Mouse (Mus musculus): ENCODE results near the gene Stam2. TPM values are rescaled to one million over a fixed set of nuclear protein-coding genes. Genes with fewer than 3 reads are reported as not detected.

Stam2 gene
- 42.2 and 42.8 TPM in 2 replicates for polyA plus RNA-seq (2016; fragmentation: Nextera tagmentation; extraction: Ambion mirVana)

GRCm38 (mm10) chr2:52742256-52743158 is at the start of gene Stam2:
Gene Stam2 (minus strand): TSS chr2:52742281.
- 7% methylated on average over 54 of the region's 54 CpGs for WGBS
- Histone ChIP-seq H3K4me2 (peak within 1 kb of the TSS; percentile 68), H3K9ac (peak within 1 kb of the TSS; percentile 83), H3K4me1 (peaks cover 8% of the 10 kb centered on the region; the same call in 1 of the 2 replicates), H3K9me3 (no peaks in the 10 kb centered on the region), H3K36me3 (replicated peaks) (no peaks in the 10 kb centered on the region; the same call in 1 of the 2 replicates), H3K27me3 (no peaks in the 10 kb centered on the region), H3K27ac (peak within 1 kb of the TSS; percentile 95), H3K4me3 (replicated peaks) (peak within 1 kb of the TSS; percentile 88)
- peak; percentile 95 for ATAC-seq (ENCODE audit: low FRiP score)

- H3K9me3 ChIP-seq, result no peaks in the 10 kb centered on the region
- no peak overlapping the region for H3K4me2 ChIP-seq
- H3K9ac ChIP-seq, result no peak overlapping the region
- H3K4me1 ChIP-seq, result peaks cover 3% of the 10 kb centered on the region; the same call in 1 of the 2 replicates
- H3K27me3 ChIP-seq, result no peaks in the 10 kb centered on the region
- H3K27ac ChIP-seq, result no peak overlapping the region
- H3K4me3 ChIP-seq (replicated peaks), result no peak overlapping the region
- 71% methylated on average over 3 of the region's 3 CpGs for WGBS
- no peak for ATAC-seq (ENCODE audit: low FRiP score)
- no peaks in the 10 kb centered on the region for H3K36me3 ChIP-seq (replicated peaks)
Observed at GRCm38 (mm10) chr2:52785106-52785721, 43.1 kb upstream of the Stam2 start.

- no peak for ATAC-seq (ENCODE audit: low FRiP score)
- Histone ChIP-seq H3K9me3 (no peaks in the 10 kb centered on the region), H3K36me3 (replicated peaks) (no peaks in the 10 kb centered on the region), H3K4me2 (no peak overlapping the region), H3K27me3 (0 out of 2 replicates have a peak, but pooled peaks cover 10% of the 10 kb centered on the region), H3K9ac (no peak overlapping the region), H3K4me3 (replicated peaks) (no peak overlapping the region), H3K4me1 (no peaks in the 10 kb centered on the region), H3K27ac (no peak overlapping the region)
- WGBS, result 86% methylated on average over 10 of the region's 10 CpGs
Observed at GRCm38 (mm10) chr2:52779987-52780386, 37.9 kb upstream of the Stam2 start.

GRCm38 (mm10) chr2:52779381-52779780 is 37.3 kb upstream of the Stam2 start:
- Histone ChIP-seq H3K27ac (no peak overlapping the region), H3K4me2 (no peak overlapping the region), H3K4me3 (replicated peaks) (no peak overlapping the region), H3K36me3 (replicated peaks) (no peaks in the 10 kb centered on the region), H3K27me3 (0 out of 2 replicates have a peak, but pooled peaks cover 10% of the 10 kb centered on the region), H3K4me1 (no peaks in the 10 kb centered on the region), H3K9ac (no peak overlapping the region), H3K9me3 (no peaks in the 10 kb centered on the region)
- WGBS, result 84% methylated on average over 9 of the region's 9 CpGs
- no peak for ATAC-seq (ENCODE audit: low FRiP score)

GRCm38 (mm10) chr2:52777839-52778238 is 35.8 kb upstream of the Stam2 start:
- Histone ChIP-seq H3K36me3 (replicated peaks) (no peaks in the 10 kb centered on the region), H3K27ac (no peak overlapping the region), H3K27me3 (0 out of 2 replicates have a peak, but pooled peaks cover 10% of the 10 kb centered on the region), H3K9me3 (no peaks in the 10 kb centered on the region), H3K9ac (no peak overlapping the region), H3K4me2 (no peak overlapping the region), H3K4me1 (peaks cover 2% of the 10 kb centered on the region), H3K4me3 (replicated peaks) (no peak overlapping the region)
- 58% methylated on average over 2 of the region's 2 CpGs for WGBS
- peak; percentile 30; the same call in 1 of the 2 replicates for ATAC-seq (ENCODE audit: low FRiP score)

- Histone ChIP-seq H3K27me3 (0 out of 2 replicates have a peak, but pooled peaks cover 7% of the 10 kb centered on the region), H3K27ac (no peak overlapping the region), H3K4me3 (replicated peaks) (no peak overlapping the region), H3K9me3 (no peaks in the 10 kb centered on the region), H3K4me1 (peaks cover 6% of the 10 kb centered on the region), H3K4me2 (no peak overlapping the region), H3K9ac (no peak overlapping the region), H3K36me3 (replicated peaks) (no peaks in the 10 kb centered on the region)
- ATAC-seq (ENCODE audit: low FRiP score), result no peak
- WGBS, result 20% methylated on average over 1 of the region's 1 CpGs
Observed at GRCm38 (mm10) chr2:52774373-52774772, 32.3 kb upstream of the Stam2 start.

GRCm38 (mm10) chr2:52772774-52773393 is 30.8 kb upstream of the Stam2 start:
- Histone ChIP-seq H3K9me3 (no peaks in the 10 kb centered on the region), H3K4me2 (no peak overlapping the region), H3K27me3 (0 out of 2 replicates have a peak, but pooled peaks cover 7% of the 10 kb centered on the region), H3K4me3 (replicated peaks) (no peak overlapping the region), H3K36me3 (replicated peaks) (no peaks in the 10 kb centered on the region), H3K9ac (no peak overlapping the region), H3K4me1 (peaks cover 6% of the 10 kb centered on the region), H3K27ac (no peak overlapping the region)
- ATAC-seq (ENCODE audit: low FRiP score), result 0 out of 2 replicates have a peak, but pooled peaks have one; percentile 41
- 35% methylated on average over 5 of the region's 5 CpGs for WGBS

- no peak for ATAC-seq (ENCODE audit: low FRiP score)
- H3K27ac ChIP-seq, result no peak overlapping the region
- WGBS, result 94% methylated on average over 6 of the region's 6 CpGs
- H3K36me3 ChIP-seq (replicated peaks), result no peaks in the 10 kb centered on the region
- H3K4me3 ChIP-seq (replicated peaks), result no peak overlapping the region
- H3K4me1 ChIP-seq, result no peaks in the 10 kb centered on the region
- no peaks in the 10 kb centered on the region for H3K27me3 ChIP-seq
- H3K4me2 ChIP-seq, result no peak overlapping the region
- no peak overlapping the region for H3K9ac ChIP-seq
- no peaks in the 10 kb centered on the region for H3K9me3 ChIP-seq
Observed at GRCm38 (mm10) chr2:52765130-52765529, 23.0 kb upstream of the Stam2 start.

- 92% methylated on average over 14 of the region's 14 CpGs for WGBS
- ATAC-seq (ENCODE audit: low FRiP score), result 0 out of 2 replicates have a peak, but pooled peaks have one; percentile 11
Observed at GRCm38 (mm10) chr2:52763891-52764290, 21.8 kb upstream of the Stam2 start.

DNA sequence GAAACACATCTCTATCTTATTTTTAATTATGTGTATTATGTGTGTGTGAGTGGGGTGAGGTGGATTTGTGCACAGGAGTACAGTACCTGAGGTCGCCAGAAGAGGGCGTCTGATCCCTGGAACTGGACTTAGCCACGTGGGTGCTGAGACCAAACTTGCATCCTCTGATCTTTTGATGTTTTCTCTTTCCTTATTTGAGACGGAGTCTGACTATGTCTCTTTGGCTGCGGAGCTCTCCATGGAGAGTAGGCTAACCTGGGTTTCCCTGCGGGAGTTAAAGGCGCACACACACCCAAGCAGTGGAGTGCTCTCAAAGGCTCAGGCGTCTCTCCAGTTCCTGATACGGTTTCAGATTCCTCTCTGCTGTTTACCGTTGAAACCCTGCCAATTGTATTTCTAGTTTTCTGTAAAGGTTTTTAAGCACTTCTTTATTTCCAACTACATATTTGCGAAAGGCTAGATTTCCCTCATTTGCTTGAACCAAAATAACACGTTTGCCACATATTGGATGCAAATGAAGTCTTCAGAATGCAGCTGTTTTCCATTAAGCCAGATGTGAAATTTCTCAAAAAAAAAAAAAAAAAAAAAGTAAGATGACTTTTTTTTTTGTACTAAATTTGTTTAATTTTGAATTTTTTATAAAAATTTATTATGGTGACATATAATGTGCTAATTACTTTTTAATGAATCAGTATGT is 21.1 kb upstream of the Stam2 start:
- no peak overlapping the region for H3K27ac ChIP-seq
- H3K27me3 ChIP-seq, result no peaks in the 10 kb centered on the region
- H3K9ac ChIP-seq, result no peak overlapping the region
- no peak overlapping the region for H3K4me3 ChIP-seq (replicated peaks)
- H3K4me2 ChIP-seq, result peak overlapping the region; percentile 35
- H3K4me1 ChIP-seq, result no peaks in the 10 kb centered on the region
- H3K9me3 ChIP-seq, result no peaks in the 10 kb centered on the region
- no peaks in the 10 kb centered on the region for H3K36me3 ChIP-seq (replicated peaks)
- ATAC-seq (ENCODE audit: low FRiP score), result peak; percentile 66; the same call in 1 of the 2 replicates
- WGBS, result 19% methylated on average over 12 of the region's 12 CpGs

More at GRCm38 (mm10) chr2:52763891-52764290, 21.8 kb upstream of the Stam2 start:
- no peak overlapping the region for H3K27ac ChIP-seq
- no peaks in the 10 kb centered on the region for H3K4me1 ChIP-seq
- H3K4me3 ChIP-seq (replicated peaks), result no peak overlapping the region
- no peaks in the 10 kb centered on the region for H3K27me3 ChIP-seq
- no peaks in the 10 kb centered on the region for H3K9me3 ChIP-seq
- no peak overlapping the region for H3K9ac ChIP-seq
- H3K4me2 ChIP-seq, result no peak overlapping the region
- H3K36me3 ChIP-seq (replicated peaks), result no peaks in the 10 kb centered on the region

DNA sequence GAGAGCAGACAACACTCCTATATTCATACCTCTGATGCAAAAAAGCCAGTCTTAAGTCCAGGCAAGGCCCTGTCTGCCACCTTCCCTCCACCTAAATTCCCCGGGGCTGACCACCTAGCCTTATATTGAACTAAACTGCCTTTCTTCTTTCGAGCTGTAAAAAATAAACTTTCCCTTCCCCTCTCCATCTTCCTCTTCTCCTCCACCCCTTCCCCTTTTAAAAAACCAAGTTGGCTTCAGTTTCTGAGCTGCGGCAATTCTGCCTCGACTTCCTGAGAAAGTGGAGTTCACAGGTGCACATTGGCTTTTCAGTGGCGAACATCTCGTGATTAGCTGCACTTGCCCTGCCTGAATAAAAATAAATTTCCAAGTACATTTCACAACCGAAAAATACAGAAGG is 20.4 kb upstream of the Stam2 start:
- no peak for ATAC-seq (ENCODE audit: low FRiP score)

More for the DNA sequence above, 20.4 kb upstream of the Stam2 start:
- H3K27me3 ChIP-seq, result no peaks in the 10 kb centered on the region
- no peak overlapping the region for H3K4me3 ChIP-seq (replicated peaks)
- H3K9me3 ChIP-seq, result no peaks in the 10 kb centered on the region
- H3K36me3 ChIP-seq (replicated peaks), result no peaks in the 10 kb centered on the region
- WGBS, result 70% methylated on average over 7 of the region's 7 CpGs
- H3K27ac ChIP-seq, result no peak overlapping the region
- H3K4me2 ChIP-seq, result no peak overlapping the region
- no peak overlapping the region for H3K9ac ChIP-seq
- no peaks in the 10 kb centered on the region for H3K4me1 ChIP-seq

All from forebrain, embryonic 12.5 days (tissue).